Mouse (Mus musculus) intestine, embryonic 14.5 days (tissue): ENCODE data around the gene Luzp1. TPM values are rescaled to one million over a fixed set of nuclear protein-coding genes. Genes with fewer than 3 reads are reported as not detected.

Experiments used
- ATAC-seq: fragments of 200-750 bp; cut with Nextera tagmentation; replicated peaks from 2 replicates; pipeline ENCODE4 v1.8.0; 2017; ENCODE audit warnings: low read depth, moderate number of reproducible peaks, moderate TSS enrichment, moderate library complexity; ENCODE audit not compliant: low FRiP score, low TSS enrichment
- DNase-seq: peaks from one replicate; pipeline ENCODE4 v3.0.0-alpha.2; 2018; ENCODE audit warnings: low spot score
- H3K27ac ChIP-seq: fragments of 300-500 bp; sonication (generic); 2 replicates; pipeline ENCODE4 v1.5.1; 2014; ENCODE audit warnings: low read depth, mild to moderate bottlenecking, control low read depth
- H3K27me3 ChIP-seq: fragments of 300-500 bp; sonication (generic); replicated peaks from 2 replicates; pipeline ENCODE4 v1.6.1; 2014; ENCODE audit warnings: low read length, control low read depth; ENCODE audit not compliant: control insufficient read depth, insufficient read depth
- H3K36me3 ChIP-seq: fragments of 300-500 bp; sonication (generic); 2 replicates; pipeline ENCODE4 v1.6.1; 2014; ENCODE audit warnings: low read length, control low read depth; ENCODE audit not compliant: control insufficient read depth, insufficient read depth
- H3K4me1 ChIP-seq: fragments of 300-500 bp; sonication (generic); replicated peaks from 2 replicates; pipeline ENCODE4 v1.6.1; 2014; ENCODE audit warnings: low read length, control low read depth, mixed read lengths; ENCODE audit not compliant: control insufficient read depth, insufficient read depth
- H3K4me2 ChIP-seq: fragments of 300-500 bp; sonication (generic); 2 replicates; pipeline ENCODE4 v1.6.1; 2014; ENCODE audit warnings: low read length
- H3K4me3 ChIP-seq: fragments of 300-500 bp; sonication (generic); 2 replicates; pipeline ENCODE4 v1.5.1; 2014; ENCODE audit warnings: low read depth, low read length, control low read depth, mixed read lengths
- H3K9ac ChIP-seq: fragments of 300-500 bp; sonication (generic); 2 replicates; pipeline ENCODE4 v1.6.1; 2014; ENCODE audit warnings: mild to moderate bottlenecking, low read length
- H3K9me3 ChIP-seq: fragments of 300-500 bp; sonication (generic); 2 replicates; pipeline ENCODE4 v1.6.1; 2016; ENCODE audit warnings: low read length, control low read depth; ENCODE audit not compliant: control insufficient read depth
- WGBS: fragments of 180-500 bp; shearing (Covaris S2); extraction: QIAGEN DNeasy Blood & Tissue Kit; methylation state at CpG from one replicate; pipeline ENCODE4 v1.1.7; 2014; 5-methylcytosine and 5-hydroxymethylcytosine counted together
- polyA plus RNA-seq: library from polyadenylated mRNA; unstranded; fragments of >200 nt; fragmentation: Nextera tagmentation; extraction: Ambion mirVana; gene quantifications from 2 replicates; pipeline ENCODE4 v1.2.1, GENCODE M21; 2014

Luzp1 gene
- polyA plus RNA-seq, 1 experiment from 2014 or later = 112 TPM

GRCm38 (mm10) chr4:136509857-136510256 is 40.3 kb downstream of the Luzp1 start:
- Histone ChIP-seq H3K4me1 (0 out of 2 replicates have a peak, but pooled peaks cover 3% of the 10 kb centered on the region), H3K27ac (no peak overlapping the region), H3K9ac (no peak overlapping the region), H3K9me3 (no peaks in the 10 kb centered on the region), H3K36me3 (no peaks in the 10 kb centered on the region), H3K4me2 (no peak overlapping the region), H3K4me3 (no peak overlapping the region), H3K27me3 (no peaks in the 10 kb centered on the region)
- ATAC-seq (no peak), DNase-seq (no peak)
- WGBS = 73% methylated on average over 1 of the region's 1 CpGs

DNA sequence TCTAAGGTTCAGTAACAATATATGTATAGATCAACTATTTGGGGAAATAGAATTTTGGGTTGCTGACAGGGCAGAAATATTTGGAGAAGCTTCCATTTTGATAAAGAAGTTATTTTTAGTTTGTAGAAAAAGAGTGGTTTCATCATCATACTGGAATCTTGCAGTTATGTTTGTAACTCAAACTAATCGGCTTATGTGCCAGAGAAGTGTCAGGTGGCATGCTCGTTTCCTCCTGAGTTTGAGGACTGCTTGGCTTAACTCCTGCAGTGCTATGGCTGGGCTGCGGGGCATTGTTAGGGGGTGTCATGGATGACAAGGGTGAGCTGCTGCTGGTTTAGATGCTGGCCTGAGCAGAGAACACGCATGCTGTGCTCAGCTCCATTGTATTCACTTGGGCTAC is 42.1 kb downstream of the Luzp1 start:
- Histone ChIP-seq H3K27ac (no peak overlapping the region), H3K4me2 (no peak overlapping the region), H3K9ac (no peak overlapping the region), H3K9me3 (no peaks in the 10 kb centered on the region), H3K27me3 (no peaks in the 10 kb centered on the region), H3K4me1 (0 out of 2 replicates have a peak, but pooled peaks cover 3% of the 10 kb centered on the region), H3K4me3 (no peak overlapping the region), H3K36me3 (no peaks in the 10 kb centered on the region)
- ATAC-seq = no peak
- 52% methylated on average over 4 of the region's 4 CpGs for WGBS
- DNase-seq = no peak

GRCm38 (mm10) chr4:136512905-136513304 is 43.3 kb downstream of the Luzp1 start:
- no peak for DNase-seq
- Histone ChIP-seq H3K36me3 (no peaks in the 10 kb centered on the region), H3K9me3 (no peaks in the 10 kb centered on the region), H3K4me2 (no peak overlapping the region), H3K27ac (no peak overlapping the region), H3K4me3 (no peak overlapping the region), H3K27me3 (no peaks in the 10 kb centered on the region), H3K4me1 (0 out of 2 replicates have a peak, but pooled peaks cover 3% of the 10 kb centered on the region), H3K9ac (no peak overlapping the region)
- ATAC-seq = 0 out of 2 replicates have a peak, but pooled peaks have one; percentile 40

- no peaks in the 10 kb centered on the region for H3K27me3 ChIP-seq
- no peak for ATAC-seq
- no peak overlapping the region for H3K9ac ChIP-seq
- H3K36me3 ChIP-seq = peaks cover 8% of the 10 kb centered on the region; the same call in 1 of the 2 replicates
- no peak overlapping the region for H3K27ac ChIP-seq
- no peak overlapping the region for H3K4me2 ChIP-seq
- H3K4me3 ChIP-seq = no peak overlapping the region
- 90% methylated on average over 2 of the region's 2 CpGs for WGBS
- no peak for DNase-seq
- no peaks in the 10 kb centered on the region for H3K9me3 ChIP-seq
- no peaks in the 10 kb centered on the region for H3K4me1 ChIP-seq
Observed at GRCm38 (mm10) chr4:136518141-136518540, 48.6 kb downstream of the Luzp1 start.

- Histone ChIP-seq H3K4me3 (no peak overlapping the region), H3K27ac (no peak overlapping the region), H3K9ac (no peak overlapping the region), H3K27me3 (no peaks in the 10 kb centered on the region), H3K9me3 (no peaks in the 10 kb centered on the region), H3K4me2 (no peak overlapping the region), H3K4me1 (no peaks in the 10 kb centered on the region), H3K36me3 (peaks cover 12% of the 10 kb centered on the region; the same call in 1 of the 2 replicates)
- 90% methylated on average over 2 of the region's 2 CpGs for WGBS
- no peak for ATAC-seq
- no peak for DNase-seq
Observed at GRCm38 (mm10) chr4:136518576-136518975, 49.0 kb downstream of the Luzp1 start.

DNA sequence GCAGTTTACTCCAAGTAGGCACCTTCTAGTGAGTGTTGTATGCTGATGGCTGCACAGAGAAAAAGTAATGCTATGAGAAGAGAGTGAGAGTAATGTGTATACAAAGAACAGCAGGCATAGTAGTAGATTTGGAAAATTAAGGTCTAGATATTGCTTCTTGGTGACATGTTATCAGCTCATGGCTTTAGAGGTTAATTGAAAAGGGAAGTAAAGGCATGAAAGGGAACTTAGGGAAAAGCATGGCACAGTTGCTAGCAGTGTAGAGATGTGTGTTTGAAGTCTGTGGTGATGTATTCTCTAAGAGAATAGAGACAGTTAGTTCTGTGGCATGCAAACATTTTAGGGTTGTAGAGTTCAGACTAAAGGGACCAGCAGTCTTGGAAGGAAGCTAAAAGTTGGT is 50.3 kb downstream of the Luzp1 start:
- Histone ChIP-seq H3K4me3 (no peak overlapping the region), H3K4me2 (no peak overlapping the region), H3K27me3 (no peaks in the 10 kb centered on the region), H3K27ac (no peak overlapping the region), H3K9me3 (no peaks in the 10 kb centered on the region), H3K9ac (no peak overlapping the region), H3K4me1 (no peaks in the 10 kb centered on the region), H3K36me3 (peaks cover 16% of the 10 kb centered on the region; the same call in 1 of the 2 replicates)
- DNase-seq (no peak), ATAC-seq (no peak)

DNA sequence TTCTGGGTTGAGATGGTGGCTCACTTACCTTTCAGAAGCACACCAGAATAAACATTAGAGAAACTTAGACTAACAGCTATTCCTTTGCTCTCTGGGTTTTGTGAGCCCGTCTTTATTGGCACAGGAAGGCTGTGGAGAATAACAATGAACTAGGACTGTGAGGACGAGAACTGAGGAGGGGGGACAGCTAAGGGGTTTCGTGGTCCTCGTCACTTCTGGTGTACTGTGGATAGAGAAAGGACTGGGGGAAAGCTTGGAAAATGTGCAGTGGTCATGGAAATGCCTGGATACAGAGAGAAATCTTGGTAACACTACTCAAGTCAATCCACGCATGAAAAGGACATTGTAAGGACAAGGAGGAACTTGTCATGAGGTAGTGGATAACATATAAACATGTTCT is 52.3 kb downstream of the Luzp1 start:
- no peak for DNase-seq
- Histone ChIP-seq H3K9me3 (no peaks in the 10 kb centered on the region), H3K27ac (no peak overlapping the region), H3K4me3 (no peak overlapping the region), H3K9ac (no peak overlapping the region), H3K4me1 (no peaks in the 10 kb centered on the region), H3K27me3 (no peaks in the 10 kb centered on the region), H3K36me3 (peaks cover 19% of the 10 kb centered on the region; the same call in 1 of the 2 replicates), H3K4me2 (no peak overlapping the region)
- no peak for ATAC-seq
- WGBS = 84% methylated on average over 5 of the region's 5 CpGs

GRCm38 (mm10) chr4:136524309-136524708 is 54.7 kb downstream of the Luzp1 start:
- ATAC-seq = no peak
- no peaks in the 10 kb centered on the region for H3K9me3 ChIP-seq
- no peak overlapping the region for H3K9ac ChIP-seq
- H3K4me1 ChIP-seq = no peaks in the 10 kb centered on the region
- H3K36me3 ChIP-seq = peaks cover 19% of the 10 kb centered on the region; the same call in 1 of the 2 replicates
- H3K27me3 ChIP-seq = no peaks in the 10 kb centered on the region
- no peak overlapping the region for H3K27ac ChIP-seq
- no peak for DNase-seq
- H3K4me3 ChIP-seq = no peak overlapping the region
- 83% methylated on average over 2 of the region's 2 CpGs for WGBS
- H3K4me2 ChIP-seq = no peak overlapping the region

DNA sequence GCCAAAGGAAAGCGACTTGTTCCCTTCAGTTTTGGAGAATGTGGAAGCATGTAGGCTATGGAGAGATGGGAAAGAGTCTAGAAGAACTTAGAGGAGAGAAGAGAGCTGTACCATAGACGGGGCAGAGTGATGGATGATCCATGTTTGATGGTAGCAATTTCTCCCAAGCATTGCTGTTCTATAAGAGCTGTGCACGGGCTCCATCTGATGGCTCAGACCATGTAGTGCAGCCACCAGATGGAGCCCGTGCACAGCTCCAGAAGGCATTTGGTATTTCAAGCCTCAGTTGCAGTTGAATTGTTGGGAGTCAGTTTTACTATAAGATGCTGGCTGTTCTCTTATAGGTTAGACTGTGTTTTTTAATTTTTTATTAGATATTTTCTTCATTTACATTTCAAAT is 56.9 kb downstream of the Luzp1 start:
- 18% methylated on average over 4 of the region's 4 CpGs for WGBS
- H3K4me1 ChIP-seq = no peaks in the 10 kb centered on the region

More for the DNA sequence above, 56.9 kb downstream of the Luzp1 start:
- ATAC-seq (0 out of 2 replicates have a peak, but pooled peaks have one; percentile 50), DNase-seq (peak; percentile 71)
- no peak overlapping the region for H3K4me2 ChIP-seq
- H3K9me3 ChIP-seq = no peaks in the 10 kb centered on the region
- H3K36me3 ChIP-seq = peaks cover 19% of the 10 kb centered on the region; the same call in 1 of the 2 replicates
- no peaks in the 10 kb centered on the region for H3K27me3 ChIP-seq
- H3K9ac ChIP-seq = no peak overlapping the region
- H3K27ac ChIP-seq = no peak overlapping the region
- H3K4me3 ChIP-seq = no peak overlapping the region
